Mouse (Mus musculus) gastrocnemius, postnatal 14 days (tissue): ENCODE data around the gene Neurl4. TPM values are rescaled to one million over a fixed set of nuclear protein-coding genes. Genes with fewer than 3 reads are reported as not detected.

Experiments used
- DNase-seq: peaks from one replicate; pipeline ENCODE4 v3.0.0; 2021; ENCODE audit warnings: mixed read lengths
- intact Hi-C: fragments of 180-260 bp; cut with DNase I; formaldehyde crosslinking; loops from one replicate; pipeline ENCODE4 v1.15.1; 2025; ENCODE audit warnings: low total_unique reads
- total RNA-seq, 2 experiments: library from RNA; stranded (reverse); gene quantifications; 2 replicates each; pipeline ENCODE4 v1.2.3; 2021

The Neurl4 gene
- total RNA-seq, 2 experiments from 2014 or later, result 27.2 to 29.1 TPM

- DNase-seq, result peak; percentile 67
- intact Hi-C loops, result no loop called here
Observed at GRCm38 (mm10) chr11:69880506-69880852, 20.4 kb upstream of the Neurl4 start.

GRCm38 (mm10) chr11:69880853-69881603 lies 19.8 kb upstream of the Neurl4 start, which contains the start of gene Kctd11:
TSS of gene Kctd11 (minus strand) at chr11:69881406.
- peak; percentile 93 for DNase-seq
- intact Hi-C loops, result no loop called here

- intact Hi-C loops, result no loop called here
- DNase-seq, result no peak
Observed at GRCm38 (mm10) chr11:69881787-69882670, 18.8 kb upstream of the Neurl4 start.

GRCm38 (mm10) chr11:69883066-69883465 lies 17.8 kb upstream of the Neurl4 start:
- DNase-seq, result no peak
- intact Hi-C loops, result no loop called here

GRCm38 (mm10) chr11:69883527-69884151 lies 17.2 kb upstream of the Neurl4 start:
- no peak for DNase-seq
- intact Hi-C loops, result no loop called here

GRCm38 (mm10) chr11:69884240-69884639 lies 16.6 kb upstream of the Neurl4 start:
- no peak for DNase-seq
- intact Hi-C loops, result no loop called here

GRCm38 (mm10) chr11:69884663-69885062 lies 16.2 kb upstream of the Neurl4 start:
- DNase-seq, result no peak
- intact Hi-C loops, result no loop called here

GRCm38 (mm10) chr11:69886907-69887635 lies 13.8 kb upstream of the Neurl4 start:
- intact Hi-C loops, result no loop called here
- no peak for DNase-seq

GRCm38 (mm10) chr11:69891482-69891881 lies 9.4 kb upstream of the Neurl4 start:
- no peak for DNase-seq
- intact Hi-C loops, result loop anchor here (10.0 kb wide), 1 partner anchor 47 kb away; the partner anchor contains the start of gene Plscr3

GRCm38 (mm10) chr11:69894671-69895070 lies 6.2 kb upstream of the Neurl4 start:
- no peak for DNase-seq
- intact Hi-C loops, result loop anchor here (10.0 kb wide), 1 partner anchor 50 kb away; the partner anchor contains the start of gene Plscr3

GRCm38 (mm10) chr11:69895291-69895690 lies 5.6 kb upstream of the Neurl4 start, which contains the start of gene Acap1:
TSS of gene Acap1 (minus strand) at chr11:69895539.
- no peak for DNase-seq

GRCm38 (mm10) chr11:69899870-69900269 lies 1.0 kb upstream of the Neurl4 start:
- intact Hi-C loops, result loop anchor here (10.0 kb wide), 1 partner anchor 55 kb away; the partner anchor contains the start of gene Plscr3
- DNase-seq, result no peak

More at GRCm38 (mm10) chr11:69895291-69895690, 5.6 kb upstream of the Neurl4 start, which contains the start of gene Acap1:
- intact Hi-C loops, result loop anchor here (10.0 kb wide), 1 partner anchor 50 kb away; the partner anchor contains the start of gene Plscr3

GRCm38 (mm10) chr11:69901406-69901846 lies 554 bp downstream of the Neurl4 start:
- peak; percentile 96 for DNase-seq
- intact Hi-C loops, result no loop called here

- intact Hi-C loops, result no loop called here
- peak; percentile 39 for DNase-seq
Observed at GRCm38 (mm10) chr11:69901993-69902392, 1.1 kb downstream of the Neurl4 start.

GRCm38 (mm10) chr11:69902972-69903371 lies 2.1 kb downstream of the Neurl4 start:
- intact Hi-C loops, result no loop called here
- DNase-seq, result no peak

GRCm38 (mm10) chr11:69904311-69904710 lies 3.4 kb downstream of the Neurl4 start:
- DNase-seq, result no peak
- intact Hi-C loops, result no loop called here

- intact Hi-C loops, result no loop called here
Observed at GRCm38 (mm10) chr11:69908645-69909044, 7.8 kb downstream of the Neurl4 start.

GRCm38 (mm10) chr11:69909174-69909573 lies 8.3 kb downstream of the Neurl4 start:
- no peak for DNase-seq
- intact Hi-C loops, result no loop called here

More at GRCm38 (mm10) chr11:69908645-69909044, 7.8 kb downstream of the Neurl4 start:
- no peak for DNase-seq

GRCm38 (mm10) chr11:69910177-69910576 lies 9.3 kb downstream of the Neurl4 start:
- intact Hi-C loops, result no loop called here
- no peak for DNase-seq
